Mouse (Mus musculus) midbrain, embryonic 11.5 days (tissue): ENCODE data around the gene Atg3. TPM values are rescaled to one million over a fixed set of nuclear protein-coding genes. Genes with fewer than 3 reads are reported as not detected.

ENCODE experiments used
- ATAC-seq: fragments of 200-750 bp; cut with Nextera tagmentation; 2 replicates; pipeline ENCODE4 v1.8.0; 2017; ENCODE audit warnings: moderate TSS enrichment, moderate library complexity; ENCODE audit not compliant: low FRiP score
- DNase-seq: peaks from one replicate; pipeline ENCODE4 v3.0.0; 2015; ENCODE audit warnings: low spot score; ENCODE audit errors: missing footprints
- H3K27ac ChIP-seq: fragments of 300-500 bp; sonication (generic); 2 replicates; pipeline ENCODE4 v1.5.1; 2014; ENCODE audit warnings: low read depth, low read length
- H3K27me3 ChIP-seq: fragments of 300-500 bp; sonication (generic); 2 replicates; pipeline ENCODE4 v1.6.1; 2014; ENCODE audit warnings: mild to moderate bottlenecking, low read length, moderate library complexity, mixed read lengths; ENCODE audit not compliant: control insufficient read depth, insufficient read depth
- H3K36me3 ChIP-seq: fragments of 300-500 bp; sonication (generic); 2 replicates; pipeline ENCODE4 v1.6.1; 2014; ENCODE audit warnings: mild to moderate bottlenecking, low read length, moderate library complexity, mixed read lengths; ENCODE audit not compliant: control insufficient read depth, insufficient read depth
- H3K4me1 ChIP-seq: fragments of 300-500 bp; sonication (generic); 2 replicates; pipeline ENCODE4 v1.6.1; 2014; ENCODE audit warnings: low read length; ENCODE audit not compliant: control insufficient read depth, insufficient read depth
- H3K4me2 ChIP-seq: fragments of 300-500 bp; sonication (generic); 2 replicates; pipeline ENCODE4 v1.6.1; 2014; ENCODE audit warnings: mild to moderate bottlenecking, moderate library complexity
- H3K4me3 ChIP-seq: fragments of 300-500 bp; sonication (generic); 2 replicates; pipeline ENCODE4 v1.5.1; 2014; ENCODE audit warnings: low read depth, low read length
- H3K9ac ChIP-seq: fragments of 300-500 bp; sonication (generic); 2 replicates; pipeline ENCODE4 v1.6.1; 2014; ENCODE audit warnings: low read length
- H3K9me3 ChIP-seq: fragments of 300-500 bp; sonication (generic); 2 replicates; pipeline ENCODE4 v1.6.1; 2016; ENCODE audit warnings: low read length; ENCODE audit not compliant: control insufficient read depth
- WGBS: fragments of 180-500 bp; shearing (Covaris S2); extraction: QIAGEN DNeasy Blood & Tissue Kit; methylation state at CpG from one replicate; pipeline ENCODE4 v1.1.7; 2014; 5-methylcytosine and 5-hydroxymethylcytosine counted together
- polyA plus RNA-seq: library from polyadenylated mRNA; unstranded; fragments of >200 nt; fragmentation: Nextera tagmentation; extraction: Ambion mirVana; gene quantifications from 2 replicates; pipeline ENCODE4 v1.2.1, GENCODE M21; 2014

The Atg3 gene
- 41.1 and 41.6 TPM in 2 replicates for polyA plus RNA-seq

DNA sequence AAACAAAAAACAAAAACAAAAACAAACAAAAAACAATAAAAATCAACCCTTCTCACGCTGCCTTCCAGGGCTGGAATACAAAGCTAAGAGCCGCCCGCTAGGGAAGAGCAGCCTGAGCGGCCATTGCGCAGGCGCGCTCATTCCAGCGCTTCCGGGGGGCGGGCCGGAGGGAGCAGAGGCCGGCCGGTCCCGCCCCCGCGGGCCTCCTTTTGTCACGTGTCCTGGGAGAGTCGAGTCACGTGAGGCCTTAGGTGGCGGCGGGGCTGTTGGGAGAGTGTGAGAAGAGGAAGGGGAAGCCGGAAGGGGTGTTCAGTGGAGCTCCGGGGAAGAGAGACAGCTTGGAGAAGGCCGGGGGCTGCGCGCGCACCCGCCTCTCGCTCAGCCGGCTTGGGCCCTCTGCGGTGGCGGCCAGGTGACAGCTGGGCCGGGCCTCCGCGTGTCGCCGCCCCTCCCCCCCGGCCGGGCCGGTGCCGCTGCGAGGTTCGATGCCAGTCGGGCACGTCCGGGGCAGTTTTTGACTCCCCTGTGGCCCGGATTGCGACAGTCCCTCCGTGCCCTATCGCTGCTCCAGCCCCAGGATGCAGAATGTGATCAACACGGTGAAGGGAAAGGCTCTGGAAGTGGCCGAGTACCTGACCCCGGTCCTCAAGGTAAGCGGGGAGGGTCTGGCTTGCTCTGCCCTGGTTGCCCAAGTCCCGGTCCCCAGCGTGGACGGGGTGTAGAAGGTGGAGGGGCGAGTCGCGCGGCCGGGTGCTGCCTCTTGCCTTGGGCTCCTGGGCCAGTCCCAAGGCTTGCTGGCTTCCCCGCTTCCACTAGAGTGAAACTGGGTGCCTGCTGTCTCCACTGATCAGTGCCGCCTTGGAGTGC is at the start of gene Atg3, which contains the start of gene Slc35a5:
TSS of gene Atg3 (plus strand) at position 264 of the 867 bp plus-strand sequence.
TSS of gene Slc35a5 (minus strand) at position 185 of the 867 bp plus-strand sequence.
- peak within 1 kb of the TSS; percentile 82 for H3K9ac ChIP-seq
- no peaks in the 10 kb centered on the region for H3K27me3 ChIP-seq
- H3K27ac ChIP-seq: peak within 1 kb of the TSS; percentile 74
- H3K9me3 ChIP-seq: no peaks in the 10 kb centered on the region
- H3K4me2 ChIP-seq: peak within 1 kb of the TSS; percentile 83
- no peaks in the 10 kb centered on the region for H3K36me3 ChIP-seq
- peaks cover 8% of the 10 kb centered on the region for H3K4me1 ChIP-seq
- peak within 1 kb of the TSS; percentile 59 for H3K4me3 ChIP-seq
- ATAC-seq (peak; percentile 99), DNase-seq (peak; percentile 99)
- 0% methylated on average over 48 of the region's 64 CpGs for WGBS

DNA sequence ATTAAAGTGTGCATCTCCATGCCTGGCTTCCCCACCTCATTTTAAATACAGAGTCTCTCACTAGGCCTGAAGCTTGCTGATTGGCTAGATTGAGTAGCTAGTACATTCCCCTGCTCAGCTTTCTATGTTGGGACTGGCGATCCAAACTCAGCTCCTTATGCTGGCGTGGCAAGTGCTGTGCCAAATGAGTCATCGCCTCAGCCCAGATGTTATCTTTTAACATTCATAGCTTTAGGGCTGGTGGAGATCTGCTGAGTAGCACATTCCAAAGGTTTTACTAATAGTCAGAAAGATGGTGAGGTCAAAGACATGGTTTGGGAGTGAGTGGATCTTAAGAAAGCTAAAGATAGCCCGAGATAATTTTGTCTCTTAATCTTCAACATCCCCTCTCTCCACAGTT is 48.1 kb upstream of the Atg3 start:
- H3K27me3 ChIP-seq: no peaks in the 10 kb centered on the region
- no peak overlapping the region for H3K4me3 ChIP-seq
- no peak overlapping the region for H3K27ac ChIP-seq
- no peak overlapping the region for H3K9ac ChIP-seq
- H3K36me3 ChIP-seq: no peaks in the 10 kb centered on the region
- H3K4me1 ChIP-seq: no peaks in the 10 kb centered on the region
- H3K9me3 ChIP-seq: no peaks in the 10 kb centered on the region
- DNase-seq (no peak), ATAC-seq (no peak)
- H3K4me2 ChIP-seq: no peak overlapping the region
- WGBS: 71% methylated on average over 4 of the region's 4 CpGs

DNA sequence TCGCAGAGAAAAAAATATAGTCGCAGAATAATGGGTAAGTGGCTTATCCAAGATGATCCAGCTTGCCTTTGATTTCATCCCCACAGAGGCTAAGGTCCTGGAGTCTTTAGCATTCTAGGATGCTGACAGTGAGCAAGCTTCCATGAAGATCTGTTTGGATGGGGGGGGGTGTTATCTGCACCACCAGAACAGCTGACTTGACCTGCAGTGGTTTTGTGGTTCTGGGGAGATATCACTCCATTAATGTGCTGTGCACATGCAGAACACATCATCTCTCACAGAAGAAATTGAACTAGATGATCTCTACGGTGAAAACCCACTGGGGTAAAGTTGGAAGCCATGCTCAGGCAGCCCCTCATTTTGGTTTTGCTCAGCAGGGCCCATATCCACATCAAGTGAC is 41.4 kb upstream of the Atg3 start:
- H3K27me3 ChIP-seq: no peaks in the 10 kb centered on the region
- no peak for DNase-seq
- H3K9ac ChIP-seq: no peak overlapping the region
- ATAC-seq: no peak
- H3K27ac ChIP-seq: no peak overlapping the region
- WGBS: 90% methylated on average over 3 of the region's 3 CpGs
- no peak overlapping the region for H3K4me2 ChIP-seq
- no peaks in the 10 kb centered on the region for H3K9me3 ChIP-seq
- H3K4me1 ChIP-seq: no peaks in the 10 kb centered on the region
- no peaks in the 10 kb centered on the region for H3K36me3 ChIP-seq
- H3K4me3 ChIP-seq: no peak overlapping the region

DNA sequence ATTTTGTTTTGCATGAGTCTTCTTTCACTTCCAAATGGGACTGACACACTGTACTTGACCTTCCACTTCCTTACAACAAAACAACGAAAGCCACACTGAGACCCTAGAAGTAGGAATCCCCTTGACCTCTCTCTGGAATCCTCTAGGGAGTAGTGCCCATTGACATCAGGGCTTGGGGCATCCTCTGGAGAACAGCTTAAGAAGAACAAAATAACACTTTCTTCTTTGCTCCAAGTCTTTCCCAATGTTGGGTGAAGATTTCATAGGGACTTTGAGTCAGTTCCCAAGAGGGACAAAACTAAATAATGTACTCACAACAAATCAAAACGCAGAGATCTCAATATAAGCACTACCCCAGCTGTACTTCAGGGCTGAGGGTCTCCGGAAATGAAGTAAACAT is 39.8 kb upstream of the Atg3 start:
- Histone ChIP-seq H3K4me1 (no peaks in the 10 kb centered on the region), H3K27ac (no peak overlapping the region), H3K9me3 (no peaks in the 10 kb centered on the region), H3K36me3 (no peaks in the 10 kb centered on the region), H3K9ac (no peak overlapping the region), H3K27me3 (no peaks in the 10 kb centered on the region), H3K4me2 (no peak overlapping the region), H3K4me3 (no peak overlapping the region)
- 84% methylated on average over 3 of the region's 3 CpGs for WGBS
- ATAC-seq (no peak), DNase-seq (no peak)

DNA sequence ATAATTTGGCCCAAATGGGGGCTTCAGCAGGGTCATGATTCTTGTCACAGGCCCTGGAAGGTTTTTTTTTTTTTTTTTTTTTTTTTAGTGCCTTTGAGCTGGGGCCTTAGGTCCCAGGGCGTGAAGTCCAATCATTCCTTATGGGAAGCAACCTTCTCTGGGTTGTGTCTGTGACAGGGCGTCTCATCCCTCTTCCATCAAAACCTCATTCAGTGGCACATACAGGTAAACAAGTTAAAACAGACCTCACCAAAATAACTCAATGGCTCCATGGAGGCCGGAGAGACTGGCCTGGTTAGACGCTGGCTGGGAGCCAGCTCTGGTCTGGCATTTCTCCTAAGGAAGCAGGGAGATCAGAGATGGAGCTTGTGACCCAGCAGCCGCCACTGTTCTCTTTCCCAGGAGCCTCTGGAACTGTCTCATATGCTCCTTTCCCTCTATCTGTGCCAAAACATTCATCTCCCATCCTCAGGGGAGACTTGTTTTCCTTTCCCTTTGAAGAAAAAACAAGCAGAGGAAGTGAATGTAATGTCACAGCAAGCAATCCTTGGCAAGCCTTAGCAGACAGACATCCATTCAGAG is 37.6 kb upstream of the Atg3 start:
- 75% methylated on average over 5 of the region's 5 CpGs for WGBS
- H3K36me3 ChIP-seq: no peaks in the 10 kb centered on the region
- no peak for ATAC-seq
- H3K9me3 ChIP-seq: no peaks in the 10 kb centered on the region
- no peaks in the 10 kb centered on the region for H3K27me3 ChIP-seq
- no peak overlapping the region for H3K4me2 ChIP-seq
- no peaks in the 10 kb centered on the region for H3K4me1 ChIP-seq
- no peak for DNase-seq
- H3K27ac ChIP-seq: no peak overlapping the region
- H3K9ac ChIP-seq: no peak overlapping the region
- H3K4me3 ChIP-seq: no peak overlapping the region

DNA sequence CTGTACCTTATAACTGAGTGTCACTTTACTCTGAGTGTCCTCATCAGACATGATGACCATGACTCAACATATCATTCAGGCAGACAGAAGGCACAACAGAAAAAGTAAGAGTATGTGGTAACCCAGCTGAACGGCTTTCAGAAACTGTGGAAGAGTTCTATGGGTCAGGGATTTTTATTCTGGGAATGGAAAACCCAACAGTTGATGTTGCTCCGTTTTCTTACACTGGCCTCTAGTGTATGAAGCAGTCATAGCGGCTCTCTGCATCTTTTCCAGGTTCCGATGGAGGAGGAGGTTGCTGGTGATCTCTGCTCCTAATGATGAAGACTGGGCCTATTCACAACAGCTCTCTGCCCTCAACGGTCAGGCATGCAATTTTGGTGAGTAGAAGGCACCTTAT is 36.0 kb upstream of the Atg3 start:
- WGBS: 66% methylated on average over 5 of the region's 5 CpGs
- no peak overlapping the region for H3K27ac ChIP-seq
- no peak for ATAC-seq
- H3K4me1 ChIP-seq: no peaks in the 10 kb centered on the region
- DNase-seq: no peak
- H3K4me2 ChIP-seq: no peak overlapping the region
- no peaks in the 10 kb centered on the region for H3K9me3 ChIP-seq
- no peaks in the 10 kb centered on the region for H3K27me3 ChIP-seq
- H3K9ac ChIP-seq: no peak overlapping the region
- H3K36me3 ChIP-seq: no peaks in the 10 kb centered on the region
- H3K4me3 ChIP-seq: no peak overlapping the region

DNA sequence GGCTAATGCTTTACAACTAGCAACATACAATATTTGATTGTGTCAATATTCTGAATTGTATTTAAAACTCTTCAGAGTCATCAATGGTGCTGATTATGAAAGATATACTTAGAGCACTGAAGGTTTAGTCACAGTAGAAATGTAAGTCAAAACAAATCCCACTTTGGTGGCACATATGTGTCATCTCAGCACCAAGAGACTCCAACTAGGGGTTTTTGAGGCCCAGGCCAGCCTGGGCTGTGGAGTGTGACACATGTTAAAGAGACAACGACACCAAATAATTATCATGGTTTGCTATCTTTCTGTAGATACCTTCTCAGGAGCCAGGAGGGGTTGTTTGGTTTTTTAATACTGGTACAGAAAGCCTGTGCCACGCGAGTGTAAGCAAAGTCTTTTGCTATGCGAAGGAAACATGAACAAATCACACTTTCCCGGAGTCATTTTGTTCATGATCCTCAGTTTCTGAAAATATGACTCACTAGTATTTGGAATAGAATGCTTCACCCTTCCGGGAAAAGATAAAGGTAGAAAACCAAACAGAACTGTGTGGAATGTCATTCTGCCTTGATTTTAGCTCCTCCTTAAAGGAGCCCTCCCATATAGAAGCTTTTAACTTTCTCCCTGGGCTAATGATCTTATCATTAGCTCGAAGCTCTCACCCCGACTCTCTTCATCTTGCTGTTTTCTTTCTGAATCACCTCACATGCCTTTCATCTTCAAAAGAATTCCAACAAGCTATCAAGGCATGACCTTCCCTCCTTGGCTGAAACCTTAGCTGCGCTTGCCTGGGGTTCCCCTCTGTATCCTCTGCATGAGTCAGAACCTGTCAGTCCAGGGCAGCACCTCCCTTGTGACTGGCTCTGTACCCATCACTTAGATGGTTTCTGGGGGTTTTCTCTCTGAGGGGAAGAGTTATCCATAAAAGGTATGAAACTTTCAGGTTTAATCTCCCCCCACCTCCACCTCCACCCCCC is 34.1 kb upstream of the Atg3 start:
- WGBS: 72% methylated on average over 9 of the region's 9 CpGs
- H3K36me3 ChIP-seq: no peaks in the 10 kb centered on the region
- no peak overlapping the region for H3K27ac ChIP-seq
- H3K9ac ChIP-seq: no peak overlapping the region
- no peak overlapping the region for H3K4me2 ChIP-seq
- H3K4me3 ChIP-seq: no peak overlapping the region
- ATAC-seq: no peak
- no peaks in the 10 kb centered on the region for H3K9me3 ChIP-seq
- no peaks in the 10 kb centered on the region for H3K27me3 ChIP-seq
- DNase-seq: no peak
- no peaks in the 10 kb centered on the region for H3K4me1 ChIP-seq

DNA sequence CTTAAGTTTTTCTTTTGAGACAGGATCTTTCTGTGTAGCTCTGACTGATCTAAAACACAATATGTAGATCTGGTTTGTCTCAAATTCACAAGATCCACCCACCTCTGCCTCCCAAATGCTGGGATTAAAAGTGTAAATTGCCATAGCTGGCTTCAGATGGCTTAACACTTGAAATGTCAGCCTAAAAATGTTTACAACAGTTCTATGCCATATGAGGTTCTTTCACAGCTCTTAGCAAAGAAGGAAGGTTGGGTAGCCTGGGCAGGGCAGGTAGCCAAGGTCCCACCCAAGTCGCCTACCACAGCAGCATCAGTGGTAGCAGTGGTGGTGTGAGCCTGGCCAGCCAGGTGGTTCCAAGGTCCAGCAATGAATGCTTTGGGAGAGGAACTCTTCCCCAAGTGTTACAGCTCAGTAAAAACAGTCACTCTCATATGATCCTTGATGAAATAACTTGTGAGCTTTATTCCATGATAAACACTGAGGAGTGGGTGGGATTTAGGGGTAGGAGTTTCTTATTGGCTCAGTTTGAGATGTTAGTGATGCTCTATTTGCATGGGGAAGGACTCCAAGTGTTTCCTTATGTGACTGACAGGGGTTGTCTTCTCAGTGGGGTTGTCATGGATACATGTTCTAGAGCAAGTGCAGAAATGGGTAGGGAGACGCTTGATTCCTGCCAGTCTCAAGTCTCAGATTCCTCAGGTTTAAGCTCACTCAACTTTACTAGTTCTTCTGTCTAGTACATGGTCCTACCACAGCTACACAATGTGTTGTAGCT is 30.5 kb upstream of the Atg3 start:
- Histone ChIP-seq H3K36me3 (no peaks in the 10 kb centered on the region), H3K4me3 (no peak overlapping the region), H3K9ac (no peak overlapping the region), H3K4me1 (no peaks in the 10 kb centered on the region), H3K9me3 (no peaks in the 10 kb centered on the region), H3K27me3 (no peaks in the 10 kb centered on the region), H3K4me2 (no peak overlapping the region), H3K27ac (no peak overlapping the region)
- no peak for DNase-seq
- 88% methylated on average over 2 of the region's 2 CpGs for WGBS
- no peak for ATAC-seq
